Mouse (Mus musculus) kidney, postnatal 0 days (tissue): Measurements from ENCODE around the gene Polm. TPM values are rescaled to one million over a fixed set of nuclear protein-coding genes. Genes with fewer than 3 reads are reported as not detected.

Experiments
- ATAC-seq: fragments of 200-750 bp; cut with Nextera tagmentation; replicated peaks from 2 replicates; pipeline ENCODE4 v1.8.0; 2017; ENCODE audit warnings: low read depth, moderate number of reproducible peaks, moderate TSS enrichment, moderate library complexity; ENCODE audit not compliant: low FRiP score
- DNase-seq: peaks from one replicate; pipeline ENCODE4 v3.0.0-alpha.2; 2016; ENCODE audit warnings: low spot score
- H3K27ac ChIP-seq: fragments of 300-500 bp; sonication (generic); 2 replicates; pipeline ENCODE4 v1.5.1; 2014; ENCODE audit warnings: mild to moderate bottlenecking
- H3K27me3 ChIP-seq: fragments of 300-500 bp; sonication (generic); 2 replicates; pipeline ENCODE4 v1.6.1; 2014; ENCODE audit warnings: low read length, mixed read lengths; ENCODE audit not compliant: insufficient read depth
- H3K36me3 ChIP-seq: fragments of 300-500 bp; sonication (generic); 2 replicates; pipeline ENCODE4 v1.6.1; 2014; ENCODE audit warnings: low read length, mixed read lengths; ENCODE audit not compliant: insufficient read depth
- H3K4me1 ChIP-seq: fragments of 300-500 bp; sonication (generic); replicated peaks from 2 replicates; pipeline ENCODE4 v1.6.1; 2014; ENCODE audit warnings: antibody characterized with exemption, low read length, mixed read lengths; ENCODE audit not compliant: insufficient read depth
- H3K4me2 ChIP-seq: fragments of 300-500 bp; sonication (generic); 2 replicates; pipeline ENCODE4 v1.6.1; 2014; ENCODE audit warnings: mild to moderate bottlenecking, low read length, moderate library complexity, mixed read lengths
- H3K4me3 ChIP-seq: fragments of 300-500 bp; sonication (generic); replicated peaks from 2 replicates; pipeline ENCODE4 v1.5.1; 2014; ENCODE audit warnings: low read depth, low read length
- H3K9ac ChIP-seq: fragments of 300-500 bp; sonication (generic); 2 replicates; pipeline ENCODE4 v1.6.1; 2014; ENCODE audit warnings: low read depth, low read length
- H3K9me3 ChIP-seq: fragments of 300-500 bp; sonication (generic); replicated peaks from 2 replicates; pipeline ENCODE4 v1.6.1; 2016; ENCODE audit warnings: low read length, inconsistent platforms, mixed read lengths
- CTCF ChIP-seq: IDR thresholded peaks from 2 replicates; pipeline ENCODE4 v1.5.1; 2016; ENCODE audit warnings: antibody characterized with exemption, low read depth, mild to moderate bottlenecking, moderate library complexity
- WGBS: fragments of 180-500 bp; shearing (Covaris S2); extraction: QIAGEN DNeasy Blood & Tissue Kit; methylation state at CpG from one replicate; pipeline ENCODE4 v1.1.7; 2014; 5-methylcytosine and 5-hydroxymethylcytosine counted together
- polyA plus RNA-seq: library from polyadenylated mRNA; unstranded; fragments of >200 nt; fragmentation: Nextera tagmentation; extraction: Ambion mirVana; gene quantifications from 2 replicates; pipeline ENCODE4 v1.2.1, GENCODE M21; 2015

Gene Polm
- polyA plus RNA-seq, 1 experiment from 2014 or later, result 8.7 TPM

- Histone ChIP-seq H3K4me3 (no peak overlapping the region), H3K9ac (no peak overlapping the region), H3K4me1 (0 out of 2 replicates have a peak, but pooled peaks cover under 1% of the 10 kb centered on the region), H3K9me3 (no peaks in the 10 kb centered on the region), H3K4me2 (no peak overlapping the region), H3K27me3 (no peaks in the 10 kb centered on the region), H3K27ac (no peak overlapping the region), H3K36me3 (peaks cover 66% of the 10 kb centered on the region)
- ATAC-seq, result no peak
- WGBS, result 79% methylated on average over 15 of the region's 15 CpGs
- no peak for TF ChIP-seq CTCF
- no peak for DNase-seq
These were observed 40.9 kb downstream of the Polm start for GRCm38 (mm10) chr11:5796939-5797338.

- no peak overlapping the region for H3K27ac ChIP-seq
- no peaks in the 10 kb centered on the region for H3K9me3 ChIP-seq
- H3K27me3 ChIP-seq, result no peaks in the 10 kb centered on the region
- no peak for TF ChIP-seq CTCF
- H3K4me1 ChIP-seq, result no peaks in the 10 kb centered on the region
- no peak for DNase-seq
- H3K36me3 ChIP-seq, result peaks cover 67% of the 10 kb centered on the region
- H3K4me2 ChIP-seq, result no peak overlapping the region
- no peak overlapping the region for H3K9ac ChIP-seq
- no peak overlapping the region for H3K4me3 ChIP-seq
- no peak for ATAC-seq
- WGBS, result 90% methylated on average over 7 of the region's 7 CpGs
These were observed 42.1 kb downstream of the Polm start for GRCm38 (mm10) chr11:5795706-5796105.

- Histone ChIP-seq H3K4me3 (no peak overlapping the region), H3K27ac (no peak overlapping the region), H3K36me3 (peaks cover 63% of the 10 kb centered on the region), H3K9ac (no peak overlapping the region), H3K4me1 (no peaks in the 10 kb centered on the region), H3K27me3 (no peaks in the 10 kb centered on the region), H3K9me3 (no peaks in the 10 kb centered on the region), H3K4me2 (no peak overlapping the region)
- WGBS, result 88% methylated on average over 9 of the region's 9 CpGs
- DNase-seq (no peak), ATAC-seq (no peak)
- no peak for TF ChIP-seq CTCF
These were observed 42.5 kb downstream of the Polm start for GRCm38 (mm10) chr11:5795290-5795689.

- Histone ChIP-seq H3K27me3 (no peaks in the 10 kb centered on the region), H3K9me3 (no peaks in the 10 kb centered on the region), H3K4me2 (no peak overlapping the region), H3K27ac (no peak overlapping the region), H3K4me3 (no peak overlapping the region), H3K36me3 (peaks cover 33% of the 10 kb centered on the region), H3K4me1 (peaks cover 15% of the 10 kb centered on the region; the same call in 1 of the 2 replicates), H3K9ac (no peak overlapping the region)
- ATAC-seq (no peak), DNase-seq (no peak)
- no peak for TF ChIP-seq CTCF
- WGBS, result 83% methylated on average over 1 of the region's 1 CpGs
These were observed 47.4 kb downstream of the Polm start for GRCm38 (mm10) chr11:5790431-5790830.

- peak overlapping the region; percentile 61; the same call in 1 of the 2 replicates for H3K4me3 ChIP-seq
- 75% methylated on average over 3 of the region's 3 CpGs for WGBS
- peaks cover 15% of the 10 kb centered on the region; the same call in 1 of the 2 replicates for H3K4me1 ChIP-seq
- no peak overlapping the region for H3K9ac ChIP-seq
- no peaks in the 10 kb centered on the region for H3K9me3 ChIP-seq
- no peak overlapping the region; the same call in 1 of the 2 replicates for H3K27ac ChIP-seq
- TF ChIP-seq CTCF, result no peak
- peaks cover 27% of the 10 kb centered on the region for H3K36me3 ChIP-seq
- H3K27me3 ChIP-seq, result no peaks in the 10 kb centered on the region
- ATAC-seq (no peak), DNase-seq (no peak)
- peak overlapping the region; percentile 93 for H3K4me2 ChIP-seq
These were observed 48.0 kb downstream of the Polm start for GRCm38 (mm10) chr11:5789754-5790333.

GRCm38 (mm10) chr11:5789071-5789753, 48.6 kb downstream of the Polm start:
- ATAC-seq (no peak), DNase-seq (peak; percentile 47)
- no peaks in the 10 kb centered on the region for H3K27me3 ChIP-seq
- peak overlapping the region; percentile 61 for H3K4me3 ChIP-seq
- H3K9me3 ChIP-seq, result no peaks in the 10 kb centered on the region
- peaks cover 15% of the 10 kb centered on the region; the same call in 1 of the 2 replicates for H3K4me1 ChIP-seq
- peak; percentile 25; the same call in 1 of the 2 replicates for TF ChIP-seq CTCF
- 60% methylated on average over 6 of the region's 6 CpGs for WGBS
- peak overlapping the region; percentile 93 for H3K4me2 ChIP-seq
- H3K36me3 ChIP-seq, result peaks cover 22% of the 10 kb centered on the region
- H3K27ac ChIP-seq, result peak overlapping the region; percentile 90
- peak overlapping the region; percentile 72 for H3K9ac ChIP-seq
